In genomic region chr8:116652949-116653348, GRCm38 (mm10) we compare ENCODE assay signal across 12 mouse cellular contexts.
DNase-seq lines count a peak whose midpoint lies in the region; ATAC-seq and TF ChIP-seq lines count a peak whose summit lies in the region.
"Had no signal": no experiment of that assay in that cellular context is flagged by ENCODE, and none has a peak within 500 bp of the region (broad histone marks: within the 10 kb centered on the region; RNA-seq: fewer than 3 reads in every experiment).

No protein-coding gene starts in this region.

- intact Hi-C loops in gastrocnemius, postnatal 36 days (cut with DNase I) = no loop called here

- no peaks in the 10 kb centered on the region for H3K9me3 ChIP-seq in lung, embryonic 14.5 days (ENCODE audit: low read depth, low read length)
- H3K9me3 ChIP-seq in forebrain, postnatal 0 days (ENCODE audit: low read length) = no peaks in the 10 kb centered on the region
- H3K9me3 ChIP-seq: heart, embryonic 13.5 days; liver, embryonic 13.5 days had no signal

- no peak overlapping the region for H3K27ac ChIP-seq in lung, embryonic 14.5 days (ENCODE audit: low read depth)
- no peak overlapping the region for H3K27ac ChIP-seq in forebrain, postnatal 0 days (ENCODE audit: low read depth, low read length)
- H3K27ac ChIP-seq: heart, embryonic 13.5 days; liver, embryonic 13.5 days had no signal

- peak; percentile 38 for DNase-seq in cerebellum, adult 11-12 months
- DNase-seq in lung, embryonic 14.5 days = peak; percentile 33
- no peak for DNase-seq in lung, postnatal 4 days
- DNase-seq in forebrain, postnatal 0 days = peak; percentile 33
- DNase-seq in kidney, postnatal 14 days = peak; percentile 80
- no peak for DNase-seq in frontal cortex, adult 2 months (ENCODE audit: extremely low spot score in 1 of 2, low spot score in 1 of 2)
- no peak for DNase-seq in gastrocnemius, postnatal 36 days
- DNase-seq: adrenal gland, adult 8-10 months; liver, embryonic 13.5 days had no signal

- H3K36me3 ChIP-seq in lung, embryonic 14.5 days (ENCODE audit: insufficient read depth) = no peaks in the 10 kb centered on the region
- H3K36me3 ChIP-seq in forebrain, postnatal 0 days (ENCODE audit: insufficient read depth) = no peaks in the 10 kb centered on the region
- H3K36me3 ChIP-seq: G1E; heart, embryonic 13.5 days; liver, embryonic 13.5 days had no signal

- H3K27me3 ChIP-seq in lung, embryonic 14.5 days (ENCODE audit: insufficient read depth, low read length) = no peaks in the 10 kb centered on the region
- H3K27me3 ChIP-seq in forebrain, postnatal 0 days (ENCODE audit: insufficient read depth, low read length) = no peaks in the 10 kb centered on the region
- H3K27me3 ChIP-seq: heart, embryonic 13.5 days; liver, embryonic 13.5 days had no signal

- TF ChIP-seq CTCF in lung, embryonic 14.5 days (IDR thresholded peaks at IDR 0.05; ENCODE audit: low read depth) = no peak
- TF ChIP-seq CTCF in forebrain, postnatal 0 days (IDR thresholded peaks at IDR 0.05; ENCODE audit: low read depth) = no peak

- no peak overlapping the region for H3K4me3 ChIP-seq in lung, embryonic 14.5 days (ENCODE audit: low read depth, low read length)
- H3K4me3 ChIP-seq in forebrain, postnatal 0 days (ENCODE audit: low read depth, low read length) = no peak overlapping the region
- H3K4me3 ChIP-seq: heart, embryonic 13.5 days; liver, embryonic 13.5 days had no signal

- H3K4me2 ChIP-seq in lung, embryonic 14.5 days = no peak overlapping the region
- H3K4me2 ChIP-seq in forebrain, postnatal 0 days (ENCODE audit: low read depth) = no peak overlapping the region
- H3K4me2 ChIP-seq: heart, embryonic 13.5 days; liver, embryonic 13.5 days had no signal

- ATAC-seq in cerebellum, adult (ENCODE audit: insufficient number of reproducible peaks, low FRiP score, low TSS enrichment) = no peak
- peak; percentile 44; the same call in 1 of the 2 replicates for ATAC-seq in lung, embryonic 14.5 days (ENCODE audit: insufficient read depth)
- peak; percentile 63; the same call in 1 of the 2 replicates for ATAC-seq in forebrain, postnatal 0 days

- whole genome bisulfite sequencing in lung, embryonic 14.5 days = 52% methylated on average over 4 of the region's 4 CpGs
- 27% methylated on average over 4 of the region's 4 CpGs for WGBS in forebrain, postnatal 0 days

- H3K9ac ChIP-seq in lung, embryonic 14.5 days = no peak overlapping the region
- H3K9ac ChIP-seq in forebrain, postnatal 0 days = no peak overlapping the region
- H3K9ac ChIP-seq: heart, embryonic 13.5 days; liver, embryonic 13.5 days had no signal

- H3K4me1 ChIP-seq in lung, embryonic 14.5 days (ENCODE audit: insufficient read depth) = no peaks in the 10 kb centered on the region
- no peaks in the 10 kb centered on the region for H3K4me1 ChIP-seq in forebrain, postnatal 0 days (ENCODE audit: insufficient read depth)
- H3K4me1 ChIP-seq: liver, embryonic 13.5 days had no signal

Comparison
In these comparisons a context has a peak if more than half of its experiments do, and no peak if none do; other contexts are left out.
1. DNase-seq: peak in cerebellum, adult 11-12 months (single experiment), lung, embryonic 14.5 days (single experiment), forebrain, postnatal 0 days (single experiment) and kidney, postnatal 14 days (single experiment); none in lung, postnatal 4 days (0 of 2), frontal cortex, adult 2 months (0 of 2) and gastrocnemius, postnatal 36 days (0 of 2).